Mouse (Mus musculus): ENCODE results near the gene Ttc26.

The Ttc26 gene

GRCm38 (mm10) chr6:38381129-38381771, at the start of gene Ttc26:
TSS of gene Ttc26 (plus strand) at chr6:38381469.
- DNase-seq (ENCODE audit: extremely low read depth, insufficient read length, low spot score) = peak; percentile 70

- no peak for DNase-seq (ENCODE audit: extremely low read depth, insufficient read length, low spot score)
These were observed 46.0 kb upstream of the Ttc26 start for GRCm38 (mm10) chr6:38335264-38335663.

GRCm38 (mm10) chr6:38337166-38337705, 44.0 kb upstream of the Ttc26 start:
- DNase-seq (ENCODE audit: extremely low read depth, insufficient read length, low spot score) = no peak

GRCm38 (mm10) chr6:38337951-38338350, 43.3 kb upstream of the Ttc26 start:
- no peak for DNase-seq (ENCODE audit: extremely low read depth, insufficient read length, low spot score)

GRCm38 (mm10) chr6:38339078-38339477, 42.2 kb upstream of the Ttc26 start:
- DNase-seq (ENCODE audit: extremely low read depth, insufficient read length, low spot score) = no peak

- no peak for DNase-seq (ENCODE audit: extremely low read depth, insufficient read length, low spot score)
These were observed 39.3 kb upstream of the Ttc26 start for GRCm38 (mm10) chr6:38341751-38342665.

- DNase-seq (ENCODE audit: extremely low read depth, insufficient read length, low spot score) = no peak
These were observed 38.6 kb upstream of the Ttc26 start for GRCm38 (mm10) chr6:38342666-38342992.

- DNase-seq (ENCODE audit: extremely low read depth, insufficient read length, low spot score) = no peak
These were observed 37.7 kb upstream of the Ttc26 start for GRCm38 (mm10) chr6:38343581-38343980.

GRCm38 (mm10) chr6:38344006-38344670, 37.1 kb upstream of the Ttc26 start:
- DNase-seq (ENCODE audit: extremely low read depth, insufficient read length, low spot score) = no peak

GRCm38 (mm10) chr6:38345796-38346195, 35.5 kb upstream of the Ttc26 start:
- DNase-seq (ENCODE audit: extremely low read depth, insufficient read length, low spot score) = no peak

- no peak for DNase-seq (ENCODE audit: extremely low read depth, insufficient read length, low spot score)
These were observed 33.4 kb upstream of the Ttc26 start for GRCm38 (mm10) chr6:38347875-38348274.

GRCm38 (mm10) chr6:38348811-38349453, 32.3 kb upstream of the Ttc26 start:
- DNase-seq (ENCODE audit: extremely low read depth, insufficient read length, low spot score) = no peak

- DNase-seq (ENCODE audit: extremely low read depth, insufficient read length, low spot score) = no peak
These were observed 31.5 kb upstream of the Ttc26 start for GRCm38 (mm10) chr6:38349806-38350205.

- DNase-seq (ENCODE audit: extremely low read depth, insufficient read length, low spot score) = peak; percentile 19
These were observed 29.3 kb upstream of the Ttc26 start for GRCm38 (mm10) chr6:38351930-38352329.

- peak; percentile 39 for DNase-seq (ENCODE audit: extremely low read depth, insufficient read length, low spot score)
These were observed 28.8 kb upstream of the Ttc26 start for GRCm38 (mm10) chr6:38352451-38352850.

GRCm38 (mm10) chr6:38353181-38353580, 28.1 kb upstream of the Ttc26 start:
- DNase-seq (ENCODE audit: extremely low read depth, insufficient read length, low spot score) = peak; percentile 20

- peak; percentile 94 for DNase-seq (ENCODE audit: extremely low read depth, insufficient read length, low spot score)
These were observed 27.2 kb upstream of the Ttc26 start, which contains the start of gene Zc3hav1 for GRCm38 (mm10) chr6:38353811-38354722. TSS of gene Zc3hav1 (minus strand) at chr6:38354603.

GRCm38 (mm10) chr6:38354723-38355353, 26.4 kb upstream of the Ttc26 start:
- DNase-seq (ENCODE audit: extremely low read depth, insufficient read length, low spot score) = no peak

GRCm38 (mm10) chr6:38355354-38355823, 25.9 kb upstream of the Ttc26 start:
- DNase-seq (ENCODE audit: extremely low read depth, insufficient read length, low spot score) = no peak
